Mouse (Mus musculus) heart, adult 2 months (tissue): ENCODE measurements around the gene Ahcyl1.

ENCODE experiments used
- CTCF ChIP-seq: fragments of 200-600 bp; IDR thresholded peaks from 2 replicates; pipeline ENCODE4 v1.8.1; 2022; ENCODE audit warnings: antibody characterized with exemption, mild to moderate bottlenecking, moderate library complexity
- POLR2A ChIP-seq: fragments of 200-500 bp; IDR thresholded peaks from 2 replicates; pipeline ENCODE4 v1.6.1; 2011; ENCODE audit warnings: mild to moderate bottlenecking, low read depth, low read length, control low read depth; ENCODE audit not compliant: insufficient read depth

DNA sequence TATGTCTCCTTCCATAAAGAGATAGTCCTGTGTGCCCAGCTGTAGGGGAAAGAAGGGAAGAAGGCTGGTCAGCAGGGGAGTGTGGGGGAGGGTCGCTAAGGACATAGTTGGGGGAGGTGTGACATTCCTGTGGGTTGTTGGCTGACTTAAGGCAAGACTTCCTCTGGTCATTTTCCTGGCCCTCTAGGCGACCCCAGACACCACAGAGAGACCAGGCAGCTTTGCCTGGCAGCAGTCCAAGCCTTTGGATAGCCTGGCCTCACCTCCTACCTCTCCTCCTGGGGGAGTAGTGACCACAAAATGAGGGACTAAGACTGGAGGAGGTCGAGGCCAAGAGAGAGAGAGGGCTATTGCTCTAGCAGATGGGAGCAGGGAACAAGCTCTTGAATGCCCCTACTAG, 46.7 kb upstream of the Ahcyl1 start:
- TF ChIP-seq POLR2A (no peak), CTCF (no peak)
